ENCODE assay signal across 15 mouse cellular contexts in genomic region chr1:61102346-61102745, GRCm38 (mm10).
"Had no signal": no experiment of that assay in that cellular context is flagged by ENCODE, and none has a peak within 500 bp of the region (broad histone marks: within the 10 kb centered on the region; RNA-seq: fewer than 3 reads in every experiment).

No protein-coding gene starts in this region.

- H3K9me3 ChIP-seq: liver, embryonic 13.5 days; megakaryocyte, embryonic 14.5 days; midbrain, embryonic 10.5 days; midbrain, embryonic 13.5 days had no signal

- H3K9ac ChIP-seq: liver, embryonic 13.5 days; lung, embryonic 14.5 days; midbrain, embryonic 13.5 days had no signal

- ATAC-seq: lung, postnatal 0 days; midbrain, embryonic 13.5 days; midbrain, embryonic 16.5 days had no signal

- H3K27ac ChIP-seq: kidney, postnatal 0 days; layer of hippocampus, adult 2 months; left cerebral cortex, adult 2 months; liver, embryonic 13.5 days; macrophage; midbrain, embryonic 10.5 days; midbrain, embryonic 13.5 days had no signal

- H3K4me1 ChIP-seq: liver, embryonic 13.5 days; megakaryocyte, embryonic 14.5 days had no signal

- H3K4me2 ChIP-seq: liver, embryonic 13.5 days; lung, embryonic 14.5 days; midbrain, embryonic 13.5 days had no signal

- H3K4me3 ChIP-seq: layer of hippocampus, adult 2 months; left cerebral cortex, adult 2 months; liver, embryonic 13.5 days; megakaryocyte, embryonic 14.5 days; midbrain, embryonic 10.5 days; midbrain, embryonic 13.5 days; myocyte had no signal

- H3K27me3 ChIP-seq: liver, embryonic 13.5 days; megakaryocyte, embryonic 14.5 days; midbrain, embryonic 13.5 days had no signal

- DNase-seq: kidney, adult 18-20 months; layer of hippocampus, adult 9-11 months; layer of hippocampus, postnatal 36 days; liver, embryonic 13.5 days; lung, embryonic 14.5 days had no signal

- H3K36me3 ChIP-seq: liver, embryonic 13.5 days; midbrain, embryonic 10.5 days; midbrain, embryonic 13.5 days had no signal
